Mouse (Mus musculus): ENCODE results near the gene Col26a1. TPM values are rescaled to one million over a fixed set of nuclear protein-coding genes. Genes with fewer than 3 reads are reported as not detected.
A peak's percentile ranks its signal among the peaks of the same experiment; 100 is the strongest.

Gene Col26a1
- polyA plus RNA-seq, 1 experiment from 2014 or later: 73.0 TPM

GRCm38 (mm10) chr5:136820911-136821310 lies 62.1 kb downstream of the Col26a1 start:
- H3K27me3 ChIP-seq (ENCODE audit: insufficient read depth, poor library complexity, severe bottlenecking): no peaks in the 10 kb centered on the region
- no peaks in the 10 kb centered on the region for H3K4me1 ChIP-seq (replicated peaks)
- WGBS: 93% methylated on average over 2 of the region's 2 CpGs
- H3K36me3 ChIP-seq: peaks cover 9% of the 10 kb centered on the region
- no peak overlapping the region for H3K4me3 ChIP-seq
- H3K27ac ChIP-seq: no peak overlapping the region
- no peak for DNase-seq (ENCODE audit: low spot score)
- H3K9me3 ChIP-seq: peaks cover 9% of the 10 kb centered on the region; the same call in 1 of the 2 replicates

- peaks cover 14% of the 10 kb centered on the region for H3K9me3 ChIP-seq
- 83% methylated on average over 11 of the region's 11 CpGs for WGBS
- H3K4me3 ChIP-seq: no peak overlapping the region
- no peaks in the 10 kb centered on the region for H3K27me3 ChIP-seq (ENCODE audit: insufficient read depth, poor library complexity, severe bottlenecking)
- no peaks in the 10 kb centered on the region for H3K4me1 ChIP-seq (replicated peaks)
- no peak overlapping the region for H3K27ac ChIP-seq
- peaks cover 9% of the 10 kb centered on the region for H3K36me3 ChIP-seq
- no peak for DNase-seq (ENCODE audit: low spot score)
These were observed 63.3 kb downstream of the Col26a1 start for GRCm38 (mm10) chr5:136819686-136820085.

- H3K27ac ChIP-seq: peak overlapping the region; percentile 70
- no peak overlapping the region for H3K4me3 ChIP-seq
- WGBS: 64% methylated on average over 30 of the region's 30 CpGs
- no peaks in the 10 kb centered on the region for H3K36me3 ChIP-seq
- peak; percentile 45 for DNase-seq (ENCODE audit: low spot score)
- peaks cover 6% of the 10 kb centered on the region for H3K9me3 ChIP-seq
- peaks cover 7% of the 10 kb centered on the region for H3K4me1 ChIP-seq (replicated peaks)
- no peaks in the 10 kb centered on the region for H3K27me3 ChIP-seq (ENCODE audit: insufficient read depth, poor library complexity, severe bottlenecking)
These were observed 72.3 kb downstream of the Col26a1 start for GRCm38 (mm10) chr5:136810539-136811374.

GRCm38 (mm10) chr5:136806379-136807056 lies 76.5 kb downstream of the Col26a1 start:
- no peaks in the 10 kb centered on the region for H3K36me3 ChIP-seq
- whole genome bisulfite sequencing: 83% methylated on average over 16 of the region's 16 CpGs
- no peak overlapping the region for H3K4me3 ChIP-seq
- H3K4me1 ChIP-seq (replicated peaks): peaks cover 46% of the 10 kb centered on the region
- no peak overlapping the region for H3K27ac ChIP-seq
- H3K9me3 ChIP-seq: no peaks in the 10 kb centered on the region
- peaks cover 2% of the 10 kb centered on the region; the same call in 1 of the 2 replicates for H3K27me3 ChIP-seq (ENCODE audit: insufficient read depth, poor library complexity, severe bottlenecking)
- no peak for DNase-seq (ENCODE audit: low spot score)

GRCm38 (mm10) chr5:136805019-136805418 lies 78.0 kb downstream of the Col26a1 start:
- peaks cover 39% of the 10 kb centered on the region for H3K4me1 ChIP-seq (replicated peaks)
- H3K9me3 ChIP-seq: no peaks in the 10 kb centered on the region
- H3K36me3 ChIP-seq: no peaks in the 10 kb centered on the region
- DNase-seq (ENCODE audit: low spot score): no peak
- H3K27ac ChIP-seq: peak overlapping the region; percentile 66
- no peak overlapping the region for H3K4me3 ChIP-seq
- peaks cover 2% of the 10 kb centered on the region; the same call in 1 of the 2 replicates for H3K27me3 ChIP-seq (ENCODE audit: insufficient read depth, poor library complexity, severe bottlenecking)
- 82% methylated on average over 6 of the region's 6 CpGs for WGBS

- H3K4me1 ChIP-seq (replicated peaks): peaks cover 39% of the 10 kb centered on the region
- H3K27ac ChIP-seq: peak overlapping the region; percentile 66; the same call in 1 of the 2 replicates
- WGBS: 55% methylated on average over 1 of the region's 1 CpGs
- peaks cover 2% of the 10 kb centered on the region; the same call in 1 of the 2 replicates for H3K27me3 ChIP-seq (ENCODE audit: insufficient read depth, poor library complexity, severe bottlenecking)
- H3K4me3 ChIP-seq: no peak overlapping the region
- DNase-seq (ENCODE audit: low spot score): no peak
- H3K9me3 ChIP-seq: no peaks in the 10 kb centered on the region
- no peaks in the 10 kb centered on the region for H3K36me3 ChIP-seq
These were observed 78.8 kb downstream of the Col26a1 start for GRCm38 (mm10) chr5:136804246-136804645.

GRCm38 (mm10) chr5:136802732-136803131 lies 80.3 kb downstream of the Col26a1 start:
- Histone ChIP-seq H3K4me1 (replicated peaks) (peaks cover 39% of the 10 kb centered on the region), H3K9me3 (no peaks in the 10 kb centered on the region), H3K36me3 (no peaks in the 10 kb centered on the region), H3K27ac (peak overlapping the region; percentile 67), H3K27me3 (ENCODE audit: insufficient read depth, poor library complexity, severe bottlenecking) (peaks cover 2% of the 10 kb centered on the region; the same call in 1 of the 2 replicates), H3K4me3 (peak overlapping the region; percentile 34)
- 9% methylated on average over 17 of the region's 17 CpGs for WGBS
- peak; percentile 22 for DNase-seq (ENCODE audit: low spot score)

GRCm38 (mm10) chr5:136796917-136797316 lies 86.1 kb downstream of the Col26a1 start:
- no peak for DNase-seq (ENCODE audit: low spot score)
- peaks cover 23% of the 10 kb centered on the region for H3K4me1 ChIP-seq (replicated peaks)
- no peaks in the 10 kb centered on the region for H3K9me3 ChIP-seq
- 0 out of 2 replicates have a peak, but pooled peaks cover 6% of the 10 kb centered on the region for H3K36me3 ChIP-seq
- H3K27ac ChIP-seq: peak overlapping the region; percentile 71
- no peaks in the 10 kb centered on the region for H3K27me3 ChIP-seq (ENCODE audit: insufficient read depth, poor library complexity, severe bottlenecking)
- no peak overlapping the region for H3K4me3 ChIP-seq
- WGBS: 38% methylated on average over 2 of the region's 2 CpGs

GRCm38 (mm10) chr5:136793807-136794206 lies 89.2 kb downstream of the Col26a1 start:
- WGBS: 89% methylated on average over 15 of the region's 15 CpGs
- H3K27ac ChIP-seq: no peak overlapping the region

GRCm38 (mm10) chr5:136792541-136792940 lies 90.5 kb downstream of the Col26a1 start:
- H3K4me3 ChIP-seq: no peak overlapping the region
- no peaks in the 10 kb centered on the region for H3K27me3 ChIP-seq (ENCODE audit: insufficient read depth, poor library complexity, severe bottlenecking)
- DNase-seq (ENCODE audit: low spot score): no peak
- 0 out of 2 replicates have a peak, but pooled peaks cover 6% of the 10 kb centered on the region for H3K36me3 ChIP-seq
- 76% methylated on average over 10 of the region's 10 CpGs for WGBS
- peaks cover 28% of the 10 kb centered on the region for H3K4me1 ChIP-seq (replicated peaks)
- no peak overlapping the region for H3K27ac ChIP-seq
- no peaks in the 10 kb centered on the region for H3K9me3 ChIP-seq

More at GRCm38 (mm10) chr5:136793807-136794206, 89.2 kb downstream of the Col26a1 start:
- Histone ChIP-seq H3K36me3 (0 out of 2 replicates have a peak, but pooled peaks cover 6% of the 10 kb centered on the region), H3K4me1 (replicated peaks) (peaks cover 28% of the 10 kb centered on the region), H3K9me3 (no peaks in the 10 kb centered on the region), H3K27me3 (ENCODE audit: insufficient read depth, poor library complexity, severe bottlenecking) (no peaks in the 10 kb centered on the region), H3K4me3 (no peak overlapping the region)
- DNase-seq (ENCODE audit: low spot score): no peak

GRCm38 (mm10) chr5:136791204-136791603 lies 91.8 kb downstream of the Col26a1 start:
- peak overlapping the region; percentile 74 for H3K27ac ChIP-seq
- 63% methylated on average over 3 of the region's 3 CpGs for WGBS

GRCm38 (mm10) chr5:136790570-136791196 lies 92.3 kb downstream of the Col26a1 start:
- H3K36me3 ChIP-seq: 0 out of 2 replicates have a peak, but pooled peaks cover 6% of the 10 kb centered on the region
- peak overlapping the region; percentile 74 for H3K27ac ChIP-seq
- DNase-seq (ENCODE audit: low spot score): peak; percentile 92
- WGBS: 19% methylated on average over 11 of the region's 11 CpGs
- H3K4me1 ChIP-seq (replicated peaks): peaks cover 12% of the 10 kb centered on the region
- H3K27me3 ChIP-seq (ENCODE audit: insufficient read depth, poor library complexity, severe bottlenecking): no peaks in the 10 kb centered on the region
- H3K4me3 ChIP-seq: no peak overlapping the region
- H3K9me3 ChIP-seq: no peaks in the 10 kb centered on the region

More at GRCm38 (mm10) chr5:136791204-136791603, 91.8 kb downstream of the Col26a1 start:
- no peaks in the 10 kb centered on the region for H3K9me3 ChIP-seq
- no peaks in the 10 kb centered on the region for H3K27me3 ChIP-seq (ENCODE audit: insufficient read depth, poor library complexity, severe bottlenecking)
- no peak for DNase-seq (ENCODE audit: low spot score)
- no peak overlapping the region for H3K4me3 ChIP-seq
- 0 out of 2 replicates have a peak, but pooled peaks cover 6% of the 10 kb centered on the region for H3K36me3 ChIP-seq
- peaks cover 15% of the 10 kb centered on the region for H3K4me1 ChIP-seq (replicated peaks)

Measured in hindbrain, embryonic 10.5 days (tissue).